Mouse (Mus musculus): ENCODE results near the gene Hepacam.
A peak's percentile ranks its signal among the peaks of the same experiment; 100 is the strongest.

Gene Hepacam

GRCm38 (mm10) chr9:37367301-37368080, at the start of gene Hepacam:
Gene Hepacam, plus strand, starts transcription at chr9:37367351.
- no peak for DNase-seq (ENCODE audit: low spot score)

- DNase-seq (ENCODE audit: low spot score) = peak; percentile 42
Observed at GRCm38 (mm10) chr9:37329456-37329855, 37.7 kb upstream of the Hepacam start.

- no peak for DNase-seq (ENCODE audit: low spot score)
Observed at GRCm38 (mm10) chr9:37345406-37345805, 21.7 kb upstream of the Hepacam start.

- peak; percentile 53 for DNase-seq (ENCODE audit: low spot score)
Observed at GRCm38 (mm10) chr9:37347184-37347987, 19.8 kb upstream of the Hepacam start.

GRCm38 (mm10) chr9:37347988-37348642, 19.0 kb upstream of the Hepacam start, which contains the start of gene Ccdc15:
Gene Ccdc15, minus strand, starts transcription at chr9:37348432.
- peak; percentile 98 for DNase-seq (ENCODE audit: low spot score)

- peak; percentile 8 for DNase-seq (ENCODE audit: low spot score)
Observed at GRCm38 (mm10) chr9:37349050-37349449, 18.1 kb upstream of the Hepacam start.

- DNase-seq (ENCODE audit: low spot score) = no peak
Observed at GRCm38 (mm10) chr9:37351266-37351665, 15.9 kb upstream of the Hepacam start.

GRCm38 (mm10) chr9:37354485-37354884, 12.7 kb upstream of the Hepacam start:
- no peak for DNase-seq (ENCODE audit: low spot score)

GRCm38 (mm10) chr9:37358713-37359330, 8.3 kb upstream of the Hepacam start:
- no peak for DNase-seq (ENCODE audit: low spot score)

GRCm38 (mm10) chr9:37359331-37360220, 7.6 kb upstream of the Hepacam start:
- DNase-seq (ENCODE audit: low spot score) = no peak

GRCm38 (mm10) chr9:37362084-37362483, 5.1 kb upstream of the Hepacam start:
- no peak for DNase-seq (ENCODE audit: low spot score)

- DNase-seq (ENCODE audit: low spot score) = no peak
Observed at GRCm38 (mm10) chr9:37362881-37363280, 4.3 kb upstream of the Hepacam start.

GRCm38 (mm10) chr9:37363551-37363950, 3.6 kb upstream of the Hepacam start:
- no peak for DNase-seq (ENCODE audit: low spot score)

GRCm38 (mm10) chr9:37364392-37364791, 2.8 kb upstream of the Hepacam start:
- no peak for DNase-seq (ENCODE audit: low spot score)

- DNase-seq (ENCODE audit: low spot score) = no peak
Observed at GRCm38 (mm10) chr9:37365706-37366105, 1.4 kb upstream of the Hepacam start.

- no peak for DNase-seq (ENCODE audit: low spot score)
Observed at GRCm38 (mm10) chr9:37368081-37368830, 1.1 kb downstream of the Hepacam start.

- DNase-seq (ENCODE audit: low spot score) = no peak
Observed at GRCm38 (mm10) chr9:37368860-37369259, 1.7 kb downstream of the Hepacam start.

- no peak for DNase-seq (ENCODE audit: low spot score)
Observed at GRCm38 (mm10) chr9:37371232-37371801, 4.2 kb downstream of the Hepacam start.

- DNase-seq (ENCODE audit: low spot score) = no peak
Observed at GRCm38 (mm10) chr9:37375718-37376117, 8.6 kb downstream of the Hepacam start.

GRCm38 (mm10) chr9:37383161-37383560, 16.0 kb downstream of the Hepacam start:
- DNase-seq (ENCODE audit: low spot score) = no peak

Data from c-Kit-positive CD71-positive TER-119-positive erythroid progenitor cells, embryonic 14.5 days (primary cell).